Mouse (Mus musculus): ENCODE results near the gene Zfp747. TPM values are rescaled to one million over a fixed set of nuclear protein-coding genes. Genes with fewer than 3 reads are reported as not detected.

Zfp747 gene
- polyA plus RNA-seq, 1 experiment from 2014 or later: 5.4 TPM

GRCm38 (mm10) chr7:127357871-127358270 is 18.0 kb downstream of the Zfp747 start:
- no peak overlapping the region for H3K27ac ChIP-seq (replicated peaks)
- no peaks in the 10 kb centered on the region for H3K36me3 ChIP-seq (ENCODE audit: control insufficient read depth, insufficient read depth, low read length)
- H3K4me2 ChIP-seq (replicated peaks; ENCODE audit: low read depth): no peak overlapping the region
- no peak overlapping the region for H3K4me3 ChIP-seq (ENCODE audit: low read depth, low read length)
- no peak overlapping the region for H3K9ac ChIP-seq (ENCODE audit: low read length)
- H3K4me1 ChIP-seq (replicated peaks; ENCODE audit: control insufficient read depth, insufficient read depth): no peaks in the 10 kb centered on the region
- WGBS: 61% methylated on average over 2 of the region's 2 CpGs
- ATAC-seq (ENCODE audit: low FRiP score, low TSS enrichment) (no peak), DNase-seq (ENCODE audit: low spot score) (no peak)
- H3K27me3 ChIP-seq (ENCODE audit: control insufficient read depth, insufficient read depth, low read length): no peaks in the 10 kb centered on the region
- TF ChIP-seq EP300 (optimal IDR thresholded peaks at IDR 0.05) (no peak), CTCF (IDR thresholded peaks at IDR 0.05; ENCODE audit: low read depth) (no peak)
- no peaks in the 10 kb centered on the region for H3K9me3 ChIP-seq (ENCODE audit: control insufficient read depth, low read length)

GRCm38 (mm10) chr7:127355796-127356195 is 20.1 kb downstream of the Zfp747 start:
- DNase-seq (ENCODE audit: low spot score): no peak
- H3K4me2 ChIP-seq (replicated peaks; ENCODE audit: low read depth): no peak overlapping the region
- no peaks in the 10 kb centered on the region for H3K36me3 ChIP-seq (ENCODE audit: control insufficient read depth, insufficient read depth, low read length)
- H3K4me1 ChIP-seq (replicated peaks; ENCODE audit: control insufficient read depth, insufficient read depth): no peaks in the 10 kb centered on the region
- no peak for ATAC-seq (ENCODE audit: low FRiP score, low TSS enrichment)
- WGBS: 49% methylated on average over 3 of the region's 3 CpGs
- H3K4me3 ChIP-seq (ENCODE audit: low read depth, low read length): no peak overlapping the region
- H3K9me3 ChIP-seq (ENCODE audit: control insufficient read depth, low read length): no peaks in the 10 kb centered on the region
- no peak for TF ChIP-seq CTCF (IDR thresholded peaks at IDR 0.05; ENCODE audit: low read depth)
- TF ChIP-seq EP300 (optimal IDR thresholded peaks at IDR 0.05): no peak
- no peaks in the 10 kb centered on the region for H3K27me3 ChIP-seq (ENCODE audit: control insufficient read depth, insufficient read depth, low read length)
- H3K27ac ChIP-seq (replicated peaks): no peak overlapping the region
- no peak overlapping the region for H3K9ac ChIP-seq (ENCODE audit: low read length)

GRCm38 (mm10) chr7:127351230-127352004 is 24.4 kb downstream of the Zfp747 start:
- DNase-seq (ENCODE audit: low spot score) (no peak), ATAC-seq (ENCODE audit: low FRiP score, low TSS enrichment) (no peak)
- WGBS: 82% methylated on average over 5 of the region's 5 CpGs
- Histone ChIP-seq H3K4me3 (ENCODE audit: low read depth, low read length) (no peak overlapping the region), H3K36me3 (ENCODE audit: control insufficient read depth, insufficient read depth, low read length) (no peaks in the 10 kb centered on the region), H3K27ac (replicated peaks) (no peak overlapping the region), H3K9me3 (ENCODE audit: control insufficient read depth, low read length) (no peaks in the 10 kb centered on the region), H3K4me2 (replicated peaks; ENCODE audit: low read depth) (no peak overlapping the region), H3K9ac (ENCODE audit: low read length) (no peak overlapping the region), H3K27me3 (ENCODE audit: control insufficient read depth, insufficient read depth, low read length) (no peaks in the 10 kb centered on the region), H3K4me1 (replicated peaks; ENCODE audit: control insufficient read depth, insufficient read depth) (peaks cover 3% of the 10 kb centered on the region; the same call in 1 of the 2 replicates)
- TF ChIP-seq EP300 (optimal IDR thresholded peaks at IDR 0.05) (no peak), CTCF (IDR thresholded peaks at IDR 0.05; ENCODE audit: low read depth) (no peak)

GRCm38 (mm10) chr7:127346676-127347075 is 29.2 kb downstream of the Zfp747 start:
- no peaks in the 10 kb centered on the region for H3K9me3 ChIP-seq (ENCODE audit: control insufficient read depth, low read length)
- H3K9ac ChIP-seq (ENCODE audit: low read length): peak overlapping the region; percentile 18; the same call in 1 of the 2 replicates
- H3K27ac ChIP-seq (replicated peaks): peak overlapping the region; percentile 93; the same call in 1 of the 2 replicates
- DNase-seq (ENCODE audit: low spot score): peak; percentile 89
- H3K4me1 ChIP-seq (replicated peaks; ENCODE audit: control insufficient read depth, insufficient read depth): peaks cover 3% of the 10 kb centered on the region; the same call in 1 of the 2 replicates
- peak overlapping the region; percentile 86 for H3K4me3 ChIP-seq (ENCODE audit: low read depth, low read length)
- peak; percentile 65 for ATAC-seq (ENCODE audit: low FRiP score, low TSS enrichment)
- peaks cover 3% of the 10 kb centered on the region; the same call in 1 of the 2 replicates for H3K36me3 ChIP-seq (ENCODE audit: control insufficient read depth, insufficient read depth, low read length)
- TF ChIP-seq CTCF (IDR thresholded peaks at IDR 0.05; ENCODE audit: low read depth) (no peak), EP300 (optimal IDR thresholded peaks at IDR 0.05) (no peak)
- H3K4me2 ChIP-seq (replicated peaks; ENCODE audit: low read depth): peak overlapping the region; percentile 79
- 13% methylated on average over 8 of the region's 8 CpGs for WGBS
- H3K27me3 ChIP-seq (ENCODE audit: control insufficient read depth, insufficient read depth, low read length): no peaks in the 10 kb centered on the region

- Histone ChIP-seq H3K9ac (ENCODE audit: low read length) (peak within 1 kb of the TSS; percentile 88), H3K4me3 (ENCODE audit: low read depth, low read length) (peak within 1 kb of the TSS; percentile 86), H3K9me3 (ENCODE audit: control insufficient read depth, low read length) (no peaks in the 10 kb centered on the region), H3K4me1 (replicated peaks; ENCODE audit: control insufficient read depth, insufficient read depth) (peaks cover 3% of the 10 kb centered on the region; the same call in 1 of the 2 replicates), H3K36me3 (ENCODE audit: control insufficient read depth, insufficient read depth, low read length) (peaks cover 3% of the 10 kb centered on the region; the same call in 1 of the 2 replicates), H3K27me3 (ENCODE audit: control insufficient read depth, insufficient read depth, low read length) (no peaks in the 10 kb centered on the region), H3K27ac (replicated peaks) (peak within 1 kb of the TSS; percentile 93), H3K4me2 (replicated peaks; ENCODE audit: low read depth) (peak within 1 kb of the TSS; percentile 79)
- TF ChIP-seq EP300 (optimal IDR thresholded peaks at IDR 0.05): peak; percentile 59
- TF ChIP-seq CTCF (IDR thresholded peaks at IDR 0.05; ENCODE audit: low read depth): 0 out of 2 replicates have a peak, but pooled peaks have one; percentile 2
- ATAC-seq (ENCODE audit: low FRiP score, low TSS enrichment) (peak; percentile 90), DNase-seq (ENCODE audit: low spot score) (peak; percentile 94)
- 0% methylated on average over 62 of the region's 76 CpGs for WGBS
Observed at GRCm38 (mm10) chr7:127345512-127346325, 30.1 kb downstream of the Zfp747 start, which contains the start of gene Zfp768. Gene Zfp768, minus strand, starts transcription at chr7:127345589.

All from stomach, postnatal 0 days (tissue).